Mouse (Mus musculus) MEL (cell line): Measurements from ENCODE around the gene Ncoa3. TPM values are rescaled to one million over a fixed set of nuclear protein-coding genes. Genes with fewer than 3 reads are reported as not detected.
"Not testable (repeated sequence)": the region's sequence is repeated elsewhere in the genome, so short reads cannot be mapped to it uniquely, and the experiment has no call there.

ENCODE experiments used
- DNase-seq: peaks from one replicate; pipeline ENCODE4 v3.0.0; 2011; ENCODE audit warnings: low read depth, low spot score
- H3K27ac ChIP-seq: 2 replicates; pipeline ENCODE4 v1.5.1; 2012; ENCODE audit warnings: low read depth, mild to moderate bottlenecking, control low read depth, low read length, moderate library complexity; ENCODE audit not compliant: control insufficient read depth
- H3K27me3 ChIP-seq, 2 experiments: fragments of 150-350 bp in 1 of 2; sonication (generic) in 1 of 2; 2 replicates each; pipeline ENCODE4 v1.6.1; 2012; ENCODE audit warnings: low read length in 2 of 2, mild to moderate bottlenecking in 2 of 2, improper control_type of control experiment in 1 of 2, moderate library complexity in 1 of 2; ENCODE audit not compliant: insufficient read depth in 2 of 2, control insufficient read depth in 1 of 2
- H3K36me3 ChIP-seq, 2 experiments: 2 replicates each; pipeline ENCODE4 v1.6.1; 2012 to 2014; ENCODE audit warnings: low read length in 2 of 2, improper control_type of control experiment in 1 of 2, inconsistent platforms in 1 of 2, mild to moderate bottlenecking in 1 of 2; ENCODE audit not compliant: insufficient read depth in 2 of 2, control insufficient read depth in 1 of 2
- H3K4me1 ChIP-seq, 2 experiments: fragments of 150-350 bp in 1 of 2; sonication (generic) in 1 of 2; 2 replicates each; pipeline ENCODE4 v1.6.1; 2012; ENCODE audit warnings: low read length in 2 of 2, improper control_type of control experiment in 1 of 2, mild to moderate bottlenecking in 1 of 2; ENCODE audit not compliant: insufficient read depth in 2 of 2, control insufficient read depth in 1 of 2
- H3K4me3 ChIP-seq, 2 experiments: fragments of 150-350 bp in 1 of 2; sonication (generic) in 1 of 2; 2 replicates each; pipeline ENCODE4 v1.5.1; 2012; ENCODE audit warnings: low read depth in 2 of 2, low read length in 2 of 2, mild to moderate bottlenecking in 2 of 2, moderate library complexity in 2 of 2, control low read depth in 1 of 2, improper control_type of control experiment in 1 of 2; ENCODE audit not compliant: control insufficient read depth in 1 of 2, insufficient read depth in 1 of 2
- H3K79me2 ChIP-seq: 2 replicates; pipeline ENCODE4 v1.6.1; 2012; ENCODE audit warnings: mild to moderate bottlenecking, low read length, moderate library complexity; ENCODE audit not compliant: control insufficient read depth, poor library complexity, insufficient read depth
- H3K9ac ChIP-seq: 2 replicates; pipeline ENCODE4 v1.6.1; 2012; ENCODE audit warnings: low read depth, mild to moderate bottlenecking, control low read depth, low read length, moderate library complexity; ENCODE audit not compliant: control insufficient read depth, poor library complexity, severe bottlenecking
- H3K9me3 ChIP-seq: fragments of 150-350 bp; sonication (generic); replicated peaks from 2 replicates; pipeline ENCODE4 v1.6.1; 2012; ENCODE audit warnings: mild to moderate bottlenecking, low read length, improper control_type of control experiment, moderate library complexity; ENCODE audit not compliant: insufficient read depth
- BHLHE40 ChIP-seq: IDR thresholded peaks from 2 replicates; pipeline ENCODE4 v1.6.1; 2012; ENCODE audit warnings: low read depth, mild to moderate bottlenecking, inconsistent platforms, low read length, improper control_type of control experiment, borderline replicate concordance
- ELF1 ChIP-seq: IDR thresholded peaks from 2 replicates; pipeline ENCODE4 v1.6.1; 2014; ENCODE audit warnings: low read depth, mild to moderate bottlenecking, inconsistent platforms, low read length, improper control_type of control experiment, moderate library complexity
- EP300 ChIP-seq, 2 experiments: IDR thresholded peaks; 2 replicates each; pipeline ENCODE4 v1.6.1; 2011; ENCODE audit warnings: improper control_type of control experiment in 2 of 2, low read length in 2 of 2, low read depth in 1 of 2, mild to moderate bottlenecking in 1 of 2
- ETS1 ChIP-seq: IDR thresholded peaks from 2 replicates; pipeline ENCODE4 v1.6.1; 2012; ENCODE audit warnings: low read depth, mild to moderate bottlenecking, inconsistent platforms, low read length, improper control_type of control experiment, moderate library complexity
- HCFC1 ChIP-seq: IDR thresholded peaks from 2 replicates; pipeline ENCODE4 v1.6.1; 2012; ENCODE audit warnings: low read depth, mild to moderate bottlenecking, inconsistent platforms, low read length, improper control_type of control experiment, moderate library complexity
- KAT2A ChIP-seq: conservative IDR thresholded peaks from 2 replicates; pipeline ENCODE4 v1.6.1; 2012; ENCODE audit warnings: low read depth, low read length, improper control_type of control experiment, inconsistent platforms
- MAX ChIP-seq: IDR thresholded peaks from 2 replicates; pipeline ENCODE4 v1.6.1; 2011; ENCODE audit warnings: low read length, improper control_type of control experiment
- MAZ ChIP-seq: IDR thresholded peaks from 2 replicates; pipeline ENCODE4 v1.6.1; 2012; ENCODE audit warnings: low read depth, mild to moderate bottlenecking, inconsistent platforms, low read length, improper control_type of control experiment
- MEF2A ChIP-seq: IDR thresholded peaks from 2 replicates; pipeline ENCODE4 v1.6.1; 2014; ENCODE audit warnings: low read depth, mild to moderate bottlenecking, inconsistent platforms, low read length, improper control_type of control experiment; ENCODE audit not compliant: poor library complexity, insufficient replicate concordance, severe bottlenecking; ENCODE audit errors: extremely low read depth
- MXI1 ChIP-seq: IDR thresholded peaks from 2 replicates; pipeline ENCODE4 v1.6.1; 2011; ENCODE audit warnings: mild to moderate bottlenecking, low read depth, low read length, improper control_type of control experiment
- NELFE ChIP-seq: IDR thresholded peaks from 2 replicates; pipeline ENCODE4 v1.6.1; 2011; ENCODE audit warnings: low read depth, low read length, improper control_type of control experiment
- SIN3A ChIP-seq: IDR thresholded peaks from 2 replicates; pipeline ENCODE4 v1.6.1; 2012; ENCODE audit warnings: low read length, improper control_type of control experiment, inconsistent platforms
- TCF12 ChIP-seq: IDR thresholded peaks from 2 replicates; pipeline ENCODE4 v1.6.1; 2014; ENCODE audit warnings: low read depth, mild to moderate bottlenecking, inconsistent platforms, low read length, improper control_type of control experiment, moderate library complexity
- USF1 ChIP-seq: IDR thresholded peaks from 2 replicates; pipeline ENCODE4 v1.6.1; 2014; ENCODE audit warnings: low read depth, mild to moderate bottlenecking, inconsistent platforms, low read length, improper control_type of control experiment, moderate library complexity
- ZC3H11A ChIP-seq: IDR thresholded peaks from 2 replicates; pipeline ENCODE4 v1.6.1; 2012; ENCODE audit warnings: low read depth, mild to moderate bottlenecking, inconsistent platforms, low read length, improper control_type of control experiment
- polyA plus RNA-seq, 2 experiments: library from polyadenylated mRNA; stranded (reverse) in 1 of 2; unstranded in 1 of 2; fragments of >175 nt in 1 of 2; fragments of >200 nt in 1 of 2; gene quantifications; 2 replicates each; pipeline versions ENCODE4 v1.2.1 to v1.2.4; 2012; ENCODE audit warnings: low replicate concordance in 2 of 2, low read depth in 1 of 2; ENCODE audit not compliant: insufficient read length in 2 of 2, insufficient read depth in 1 of 2, missing spikeins in 1 of 2
- total RNA-seq: library from RNA; depleted of rRNA; stranded (reverse); fragments of 300-350 nt; gene quantifications from 2 replicates; pipeline ENCODE4 v1.2.3, GENCODE M21; 2012

Ncoa3 gene
- total and polyA plus RNA-seq, 3 experiments = 5.7 to 19.8 (median 10.3) TPM

- Histone ChIP-seq H3K79me2 (no peaks in the 10 kb centered on the region), H3K27me3 (no peaks in the 10 kb centered on the region), H3K36me3 (peaks cover 0 to 10% of the 10 kb centered on the region in 2 experiments; a peak in 2 of 4 replicates), H3K27ac (no peak overlapping the region), H3K9ac (no peak overlapping the region), H3K9me3 (no peaks in the 10 kb centered on the region), H3K4me3 (no peak overlapping the region), H3K4me1 (peaks cover 3 to 19% of the 10 kb centered on the region in 2 experiments; a peak in 3 of 4 replicates)
- TF ChIP-seq NELFE = no peak
- DNase-seq = no peak
Observed at GRCm38 (mm10) chr2:165946046-165946564, 46.3 kb upstream of the Ncoa3 start.

DNA sequence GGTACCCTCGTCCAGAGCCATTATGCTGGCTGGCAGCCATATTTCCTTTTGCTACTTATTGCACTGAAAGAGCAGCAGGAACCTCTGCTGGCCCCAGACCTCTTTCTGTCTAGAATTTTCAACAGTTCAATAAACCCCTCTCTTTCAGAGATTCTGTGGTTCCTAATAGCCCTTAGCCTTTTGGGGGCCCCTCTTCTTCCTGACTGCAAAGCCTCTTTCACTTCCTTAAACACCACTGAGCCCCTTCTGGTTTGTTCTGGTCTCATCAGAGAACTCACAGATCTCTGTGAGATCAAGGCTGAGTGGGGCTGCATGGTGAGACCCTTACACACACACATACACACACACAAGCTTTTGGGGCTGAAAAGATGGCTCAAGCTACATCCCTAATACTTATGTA, 44.4 kb upstream of the Ncoa3 start:
- Histone ChIP-seq H3K27me3 (no peaks in the 10 kb centered on the region), H3K9me3 (no peaks in the 10 kb centered on the region)
- TF ChIP-seq ZC3H11A (no peak), ELF1 (0 out of 2 replicates have a peak, but pooled peaks have one; percentile 22)
- TF ChIP-seq, all 39 proteins: peak for 1
- Histone ChIP-seq H3K36me3 (peaks cover 0 to 17% of the 10 kb centered on the region in 2 experiments; a peak in 2 of 4 replicates), H3K9ac (no peak overlapping the region), H3K4me3 (no peak overlapping the region), H3K27ac (peak overlapping the region; percentile 21; the same call in 1 of the 2 replicates), H3K4me1 (peaks cover 9 to 29% of the 10 kb centered on the region in 2 experiments), H3K79me2 (no peaks in the 10 kb centered on the region)
- peak; percentile 43 for DNase-seq

DNA sequence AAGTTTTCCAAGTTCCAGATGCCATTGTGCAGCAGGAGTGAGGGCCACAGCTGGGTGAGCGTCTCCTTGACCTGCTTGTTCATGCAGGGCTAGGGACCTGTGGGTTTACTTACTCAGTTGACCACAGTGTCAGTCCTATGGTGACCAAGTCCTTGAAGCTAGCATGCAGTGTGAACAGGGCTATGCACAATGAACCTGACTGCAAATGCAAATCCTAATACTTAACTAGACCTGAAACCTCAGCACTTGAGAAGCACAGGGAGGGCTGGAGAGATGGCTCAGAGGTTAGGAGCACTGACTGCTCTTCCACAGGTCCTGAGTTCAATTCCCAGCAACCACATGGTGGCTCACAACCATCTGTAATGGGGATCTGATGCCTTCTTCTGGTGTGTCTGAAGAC, 43.7 kb upstream of the Ncoa3 start:
- DNase-seq, H3K9ac ChIP-seq, H3K79me2 ChIP-seq, H3K4me3 ChIP-seq, H3K27ac ChIP-seq, H3K9me3 ChIP-seq, H3K27me3 ChIP-seq: not testable (repeated sequence)
- Histone ChIP-seq H3K36me3 (peaks cover 0 to 17% of the 10 kb centered on the region in 2 experiments; a peak in 2 of 4 replicates), H3K4me1 (peaks cover 9 to 29% of the 10 kb centered on the region in 2 experiments)

GRCm38 (mm10) chr2:165949719-165950118, 42.7 kb upstream of the Ncoa3 start:
- TF ChIP-seq BHLHE40 (peak; percentile 90), KAT2A (no peak), MEF2A (no peak), MXI1 (peak; percentile 64; the same call in 1 of the 2 replicates), HCFC1 (0 out of 2 replicates have a peak, but pooled peaks have one; percentile 37), EP300 (IDR thresholded peaks at IDR 0.05; ENCODE audit: low read depth in 1 of 2, low read length in 2 of 2) (0 out of 4 replicates have a peak, but pooled peaks of 1 of the 2 experiments have one; percentile 16), USF1 (peak; percentile 82), TCF12 (0 out of 2 replicates have a peak, but pooled peaks have one; percentile 15), MAX (peak; percentile 64), NELFE (no peak), MAZ (peak; percentile 65; the same call in 1 of the 2 replicates), ETS1 (peak; percentile 43; the same call in 1 of the 2 replicates), SIN3A (peak; percentile 48; the same call in 1 of the 2 replicates)
- H3K4me1 ChIP-seq = peaks cover 11 to 35% of the 10 kb centered on the region in 2 experiments
- DNase-seq = peak; percentile 68

More at GRCm38 (mm10) chr2:165949719-165950118, 42.7 kb upstream of the Ncoa3 start:
- H3K9ac ChIP-seq = 0 out of 2 replicates have a peak overlapping the region, but pooled peaks have one; percentile 31
- H3K9me3 ChIP-seq = no peaks in the 10 kb centered on the region
- no peaks in the 10 kb centered on the region for H3K79me2 ChIP-seq
- peaks cover 0 to 24% of the 10 kb centered on the region in 2 experiments; a peak in 2 of 4 replicates for H3K36me3 ChIP-seq
- H3K4me3 ChIP-seq = no peak overlapping the region
- H3K27me3 ChIP-seq = no peaks in the 10 kb centered on the region
- H3K27ac ChIP-seq = peak overlapping the region; percentile 11; the same call in 1 of the 2 replicates
